Mouse (Mus musculus) CH12.LX (cell line): ENCODE data around the gene Ces1b. TPM values are rescaled to one million over a fixed set of nuclear protein-coding genes. Genes with fewer than 3 reads are reported as not detected.

Experiments used
- DNase-seq: peaks from one replicate; pipeline ENCODE4 v3.0.0-alpha.2; 2013; ENCODE audit errors: extremely low read depth
- H3K27ac ChIP-seq: 2 replicates; pipeline ENCODE4 v1.5.1; 2012; ENCODE audit warnings: low read depth, mild to moderate bottlenecking, control low read depth, moderate library complexity; ENCODE audit not compliant: insufficient read depth
- H3K27me3 ChIP-seq: replicated peaks from 2 replicates; pipeline ENCODE3; 2012; ENCODE audit warnings: inconsistent platforms
- H3K36me3 ChIP-seq, 2 experiments: replicated peaks in 1 of 2; 2 replicates each; pipeline versions ENCODE3 to v1.6.1; 2012; ENCODE audit warnings: inconsistent platforms in 1 of 2, low read length in 1 of 2, mild to moderate bottlenecking in 1 of 2, mixed read lengths in 1 of 2, moderate library complexity in 1 of 2; ENCODE audit not compliant: control insufficient read depth in 1 of 2, insufficient read depth in 1 of 2
- H3K4me1 ChIP-seq, 2 experiments: 2 replicates each; pipeline ENCODE4 v1.6.1; 2012; ENCODE audit warnings: inconsistent platforms in 1 of 2, moderate library complexity in 1 of 2; ENCODE audit not compliant: insufficient read depth in 2 of 2, control insufficient read depth in 1 of 2
- H3K4me2 ChIP-seq: 2 replicates; pipeline ENCODE4 v1.6.1; 2012; ENCODE audit warnings: low read depth, mild to moderate bottlenecking, control low read depth; ENCODE audit not compliant: poor library complexity, insufficient read depth, severe bottlenecking
- H3K4me3 ChIP-seq, 3 experiments: fragments of 150-350 bp in 1 of 3; sonication (generic) in 1 of 3; replicated peaks in 1 of 3; 2 replicates each; pipeline versions ENCODE3 to v1.5.1; 2011 to 2012; ENCODE audit warnings: low read depth in 2 of 3, low read length in 2 of 3, mild to moderate bottlenecking in 2 of 3, moderate library complexity in 2 of 3, control low read depth in 1 of 3, improper control_type of control experiment in 1 of 3, inconsistent platforms in 1 of 3, mixed read lengths in 1 of 3; ENCODE audit not compliant: poor library complexity in 1 of 3
- H3K79me2 ChIP-seq: replicated peaks from 2 replicates; pipeline ENCODE4 v1.6.1; 2012; ENCODE audit warnings: mild to moderate bottlenecking, moderate library complexity; ENCODE audit not compliant: control insufficient read depth, poor library complexity, insufficient read depth, severe bottlenecking; ENCODE audit errors: extremely low read depth
- H3K9ac ChIP-seq: 2 replicates; pipeline ENCODE4 v1.6.1; 2012; ENCODE audit warnings: low read depth, mild to moderate bottlenecking, control low read depth, moderate library complexity; ENCODE audit not compliant: insufficient read depth
- H3K9me3 ChIP-seq: replicated peaks from 2 replicates; pipeline ENCODE3; 2012; ENCODE audit warnings: low read length, inconsistent platforms, mixed read lengths
- BHLHE40 ChIP-seq: IDR thresholded peaks from 2 replicates; pipeline ENCODE4 v1.6.1; 2011; ENCODE audit warnings: mild to moderate bottlenecking, low read depth, low read length, improper control_type of control experiment
- CHD2 ChIP-seq: IDR thresholded peaks from 2 replicates; pipeline ENCODE4 v1.6.1; 2011; ENCODE audit warnings: low read length, improper control_type of control experiment
- CTCF ChIP-seq, 2 experiments: IDR thresholded peaks in 1 of 2; conservative IDR thresholded peaks in 1 of 2; 2 replicates each; pipeline ENCODE4 v1.5.1; 2011 to 2012; ENCODE audit warnings: low read depth in 2 of 2, low read length in 2 of 2, improper control_type of control experiment in 1 of 2, inconsistent platforms in 1 of 2, mild to moderate bottlenecking in 1 of 2, moderate library complexity in 1 of 2
- E2F4 ChIP-seq: IDR thresholded peaks from 2 replicates; pipeline ENCODE4 v1.6.1; 2011; ENCODE audit warnings: low read depth, low read length, improper control_type of control experiment; ENCODE audit not compliant: insufficient replicate concordance
- ELF1 ChIP-seq: IDR thresholded peaks from 2 replicates; pipeline ENCODE4 v1.6.1; 2014; ENCODE audit warnings: low read depth, mild to moderate bottlenecking, inconsistent platforms, low read length, improper control_type of control experiment
- EP300 ChIP-seq: IDR thresholded peaks from 2 replicates; pipeline ENCODE4 v1.6.1; 2011; ENCODE audit warnings: low read length, improper control_type of control experiment
- JUN ChIP-seq: IDR thresholded peaks from 2 replicates; pipeline ENCODE4 v1.6.1; 2011; ENCODE audit warnings: low read depth, mild to moderate bottlenecking, low read length, improper control_type of control experiment, moderate library complexity; ENCODE audit not compliant: insufficient read depth
- MAFK ChIP-seq: IDR thresholded peaks from 2 replicates; pipeline ENCODE4 v1.6.1; 2011; ENCODE audit warnings: low read length, improper control_type of control experiment; ENCODE audit not compliant: insufficient replicate concordance
- MAX ChIP-seq: IDR thresholded peaks from 2 replicates; pipeline ENCODE4 v1.6.1; 2011; ENCODE audit warnings: low read length, improper control_type of control experiment
- MXI1 ChIP-seq: IDR thresholded peaks from 2 replicates; pipeline ENCODE4 v1.6.1; 2011; ENCODE audit warnings: mild to moderate bottlenecking, low read depth, low read length, improper control_type of control experiment
- NELFE ChIP-seq: IDR thresholded peaks from 2 replicates; pipeline ENCODE4 v1.6.1; 2011; ENCODE audit warnings: low read depth, low read length, improper control_type of control experiment
- PAX5 ChIP-seq: IDR thresholded peaks from 2 replicates; pipeline ENCODE4 v1.6.1; 2012; ENCODE audit warnings: low read length, inconsistent platforms, mixed read lengths
- POLR2A ChIP-seq: IDR thresholded peaks from 2 replicates; pipeline ENCODE4 v1.6.1; 2011; ENCODE audit warnings: low read depth, mild to moderate bottlenecking, improper control_type of control experiment, low read length
- RAD21 ChIP-seq: IDR thresholded peaks from 2 replicates; pipeline ENCODE4 v1.6.1; 2011; ENCODE audit warnings: low read depth, mild to moderate bottlenecking, low read length, improper control_type of control experiment, moderate library complexity
- TBP ChIP-seq: conservative IDR thresholded peaks from 2 replicates; pipeline ENCODE4 v1.6.1; 2011; ENCODE audit warnings: low read depth, low read length, improper control_type of control experiment
- TCF12 ChIP-seq: IDR thresholded peaks from 2 replicates; pipeline ENCODE4 v1.6.1; 2014; ENCODE audit warnings: low read depth, mild to moderate bottlenecking, inconsistent platforms, low read length, improper control_type of control experiment
- USF1 ChIP-seq: IDR thresholded peaks from 2 replicates; pipeline ENCODE4 v1.6.1; 2014; ENCODE audit warnings: low read depth, mild to moderate bottlenecking, inconsistent platforms, low read length, improper control_type of control experiment
- USF2 ChIP-seq: conservative IDR thresholded peaks from 2 replicates; pipeline ENCODE4 v1.6.1; 2011; ENCODE audit warnings: low read depth, low read length, improper control_type of control experiment
- ZKSCAN1 ChIP-seq: IDR thresholded peaks from 2 replicates; pipeline ENCODE4 v1.6.1; 2012; ENCODE audit warnings: low read depth, inconsistent platforms, low read length, improper control_type of control experiment, borderline replicate concordance
- ZNF384 ChIP-seq: IDR thresholded peaks from 2 replicates; pipeline ENCODE4 v1.6.1; 2012; ENCODE audit warnings: low read depth, low read length, improper control_type of control experiment, inconsistent platforms
- dilution Hi-C: fragments of 300-500 bp; cut with MboI; formaldehyde crosslinking; loops from 2 replicates; pipeline ENCODE4 v1.14.3; 2020; ENCODE audit warnings: low sequenced_read_pairs; ENCODE audit not compliant: extremely low pct_unique_long_range_greater_than_20kb, extremely low pct_ligation_motif_present
- in situ Hi-C: fragments of 300-500 bp; cut with MboI; formaldehyde crosslinking; loops from 3 replicates; pipeline ENCODE4 v1.14.3; 2019; ENCODE audit warnings: low sequenced_read_pairs, low pct_ligation_motif_present, low pct_unique_long_range_greater_than_20kb, mixed read lengths
- polyA plus RNA-seq: library from polyadenylated mRNA; unstranded; fragments of >175 nt; gene quantifications from 2 replicates; pipeline ENCODE4 v1.2.1, GENCODE M21; 2012; ENCODE audit warnings: low read depth; ENCODE audit not compliant: insufficient read length
- total RNA-seq, 2 experiments: library from RNA; depleted of rRNA; stranded (reverse); fragments of 300-350 nt in 1 of 2; fragments of >200 nt in 1 of 2; gene quantifications; 2 replicates each; pipeline ENCODE4 v1.2.3; 2012 to 2014

Ces1b gene
- total and polyA plus RNA-seq, 3 experiments = not detected

DNA sequence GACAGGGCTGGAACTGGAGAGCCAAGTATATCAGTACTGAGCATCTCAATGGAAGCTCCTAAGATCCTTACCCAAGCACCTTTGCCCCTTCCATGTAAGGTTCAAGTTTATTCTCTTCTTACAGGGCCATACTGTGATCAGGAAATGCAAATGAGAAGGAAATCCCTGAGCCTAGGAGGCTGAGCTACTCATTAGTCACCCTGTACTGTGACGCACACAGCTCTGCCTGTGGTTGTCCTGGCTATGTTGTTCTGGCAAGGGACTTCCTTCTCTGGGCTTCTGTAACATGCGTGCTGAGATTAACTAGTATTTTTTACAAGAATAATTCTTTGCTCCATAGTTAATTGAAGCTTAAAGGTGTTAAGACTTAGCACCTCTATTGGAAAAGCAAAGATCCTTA, 49.2 kb downstream of the Ces1b start:
- H3K79me2 ChIP-seq = no peaks in the 10 kb centered on the region
- no peak overlapping the region for H3K27ac ChIP-seq
- dilution Hi-C loops = no loop called here
- no peak overlapping the region for H3K4me3 ChIP-seq
- peaks cover 3% of the 10 kb centered on the region for H3K9me3 ChIP-seq
- H3K9ac ChIP-seq = no peak overlapping the region
- no peaks in the 10 kb centered on the region for H3K4me1 ChIP-seq
- in situ Hi-C loops = no loop called here
- H3K27me3 ChIP-seq = no peaks in the 10 kb centered on the region
- TF ChIP-seq PAX5 (no peak), E2F4 (no peak), TBP (no peak), ZKSCAN1 (no peak), ELF1 (no peak), MXI1 (no peak), USF2 (no peak), MAX (no peak), CTCF (conservative IDR thresholded peaks at IDR 0.05 in 1 of 2, IDR thresholded peaks at IDR 0.05 in 1 of 2; ENCODE audit: low read depth in 2 of 2, low read length in 2 of 2) (no peak), CHD2 (no peak), MAFK (no peak), POLR2A (no peak), RAD21 (no peak), JUN (no peak), BHLHE40 (no peak), USF1 (no peak), ZNF384 (no peak)
- DNase-seq = peak; percentile 6
- no peak overlapping the region for H3K4me2 ChIP-seq
- H3K36me3 ChIP-seq = no peaks in the 10 kb centered on the region

DNA sequence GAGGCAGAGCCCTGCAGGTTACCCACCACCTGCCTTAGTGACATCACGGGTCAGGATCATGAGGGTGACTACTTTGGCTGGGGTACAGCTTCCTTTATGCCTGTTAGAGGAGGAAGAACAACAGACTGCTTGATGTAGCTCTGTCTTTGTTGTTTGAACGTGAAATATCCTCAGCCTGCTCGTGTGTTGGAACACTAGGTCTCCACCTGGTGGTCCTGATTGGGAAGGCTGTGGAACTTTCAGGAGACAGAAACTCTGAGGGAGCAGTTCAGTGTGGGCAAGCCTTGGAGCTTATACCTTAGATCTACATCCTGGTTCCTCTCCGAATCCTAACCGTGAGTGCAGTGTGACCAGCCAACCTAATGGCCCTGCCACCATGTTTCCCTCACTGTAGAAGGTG, 58.1 kb downstream of the Ces1b start:
- in situ Hi-C loops = loop anchor here (25.0 kb wide), 2 partner anchors 1509 to 1834 kb away; partner anchors contain the start of gene Aktip
- dilution Hi-C loops = no loop called here
- TF ChIP-seq EP300 (no peak), TCF12 (no peak), NELFE (no peak), BHLHE40 (no peak)
- TF ChIP-seq, all 38 proteins: peak for 0
- Histone ChIP-seq H3K4me2 (no peak overlapping the region), H3K36me3 (no peaks in the 10 kb centered on the region), H3K4me1 (no peaks in the 10 kb centered on the region), H3K9ac (no peak overlapping the region), H3K4me3 (no peak overlapping the region), H3K79me2 (no peaks in the 10 kb centered on the region), H3K9me3 (peaks cover 9% of the 10 kb centered on the region), H3K27ac (no peak overlapping the region), H3K27me3 (no peaks in the 10 kb centered on the region)
- no peak for DNase-seq
